Mouse (Mus musculus) Patski (cell line): ENCODE data around the gene Stmn1. TPM values are rescaled to one million over a fixed set of nuclear protein-coding genes. Genes with fewer than 3 reads are reported as not detected.

Experiments used
- ATAC-seq: fragments of 100-300 bp; one replicate; pipeline ENCODE4 v1.8.0; 2021
- CTCF ChIA-PET: fragments of 350-600 bp; sonication (Branson Sonifier 250); formaldehyde crosslinking; loops from one replicate; lab custom pipeline; 2022; ENCODE audit warnings: inconsistent platforms; lab: Charles Lee
- POLR2A ChIA-PET: fragments of 350-600 bp; sonication (Branson Sonifier 250); formaldehyde crosslinking; loops from one replicate; lab custom pipeline; 2022; ENCODE audit warnings: antibody characterized with exemption, inconsistent platforms; lab: Charles Lee
- DNase-seq: peaks from one replicate; pipeline ENCODE4 v3.0.0-alpha.2; 2011; ENCODE audit warnings: low read depth, low spot score
- H3K27me3 ChIP-seq: fragments of 371-371 bp; one replicate; pipeline ENCODE4 v1.5.1; 2021
- CTCF ChIP-seq: fragments of 100-300 bp; IDR thresholded peaks from one replicate; pipeline ENCODE4 v1.5.1; 2021
- in situ Hi-C: fragments of 300-500 bp; cut with MboI; formaldehyde crosslinking; loops from 3 replicates; pipeline ENCODE4 v1.11.1; 2018; ENCODE audit warnings: low pct_unique_long_range_greater_than_20kb, mixed read lengths
- polyA plus RNA-seq: library from polyadenylated mRNA; unstranded; gene quantifications from one replicate; pipeline ENCODE4 v1.2.3, GENCODE M21; 2021

Stmn1 gene
- polyA plus RNA-seq, 1 experiment from 2014 or later: 204 TPM

GRCm38 (mm10) chr4:134473764-134474163, 5.6 kb downstream of the Stmn1 start:
- in situ Hi-C loops: no loop called here
- no peak for TF ChIP-seq CTCF
- ChIA-PET CTCF (no interaction called here), POLR2A (no interaction called here)
- H3K27me3 ChIP-seq: no peaks in the 10 kb centered on the region
- DNase-seq (no peak), ATAC-seq (no peak)

DNA sequence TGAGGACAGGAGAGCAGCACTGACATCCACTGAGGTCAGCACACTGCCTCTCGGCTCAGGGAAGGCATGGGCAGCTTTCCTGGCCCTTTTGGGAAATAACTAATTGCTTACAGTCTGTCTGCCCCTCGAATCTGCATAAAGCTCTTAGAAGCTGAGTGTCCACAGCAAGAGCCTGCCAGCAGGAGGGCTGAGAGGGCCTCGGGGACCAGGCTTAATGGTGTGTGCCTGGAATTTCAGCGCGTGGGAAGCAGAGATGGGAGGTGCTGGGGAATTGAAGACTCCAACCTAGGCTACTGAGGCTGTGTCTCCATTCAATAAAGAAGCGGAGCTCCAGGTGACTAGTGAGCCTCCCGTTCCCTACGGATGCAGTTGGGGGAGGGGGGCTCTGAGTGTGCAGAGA, 6.1 kb downstream of the Stmn1 start:
- no peak for TF ChIP-seq CTCF
- POLR2A ChIA-PET: no interaction called here
- no peaks in the 10 kb centered on the region for H3K27me3 ChIP-seq
- DNase-seq: no peak
- in situ Hi-C loops: no loop called here
- no peak for ATAC-seq
- CTCF ChIA-PET: no interaction called here

DNA sequence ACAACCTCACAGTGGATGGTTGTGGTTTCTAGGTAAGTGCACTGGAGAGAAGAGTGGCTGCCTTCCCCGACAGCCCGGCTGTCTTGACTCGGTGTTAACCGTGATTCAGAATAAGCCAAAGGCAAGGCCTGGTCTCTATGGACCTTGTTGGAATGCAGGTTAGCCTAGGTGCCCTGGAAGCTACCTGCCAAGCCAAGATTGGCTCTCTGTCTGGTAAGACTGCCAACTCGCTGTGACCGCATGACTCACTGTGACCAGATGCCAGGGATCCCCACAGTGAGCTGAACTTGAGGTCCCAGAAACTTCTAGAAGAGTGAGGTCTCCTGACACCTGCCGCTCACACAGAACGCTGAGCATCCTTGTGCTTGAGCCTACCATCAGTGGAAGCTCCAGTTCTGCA, 8.8 kb downstream of the Stmn1 start:
- in situ Hi-C loops: loop anchor here (5.0 kb wide), 1 partner anchor 80 kb away; the partner anchor contains the start of gene Pafah2
- no peak for TF ChIP-seq CTCF
- DNase-seq: no peak
- ChIA-PET POLR2A (interaction anchor here (0.7 kb wide), 1 partner anchor 70 kb away, joined by 3 read pairs; no protein-coding TSS in a partner anchor), CTCF (interaction anchor here (1.7 to 2.8 kb wide), 2 partner anchors 10 to 81 kb away, joined by 9 to 20 read pairs; partner anchors contain the start of gene Pafah2)
- no peaks in the 10 kb centered on the region for H3K27me3 ChIP-seq
- no peak for ATAC-seq

DNA sequence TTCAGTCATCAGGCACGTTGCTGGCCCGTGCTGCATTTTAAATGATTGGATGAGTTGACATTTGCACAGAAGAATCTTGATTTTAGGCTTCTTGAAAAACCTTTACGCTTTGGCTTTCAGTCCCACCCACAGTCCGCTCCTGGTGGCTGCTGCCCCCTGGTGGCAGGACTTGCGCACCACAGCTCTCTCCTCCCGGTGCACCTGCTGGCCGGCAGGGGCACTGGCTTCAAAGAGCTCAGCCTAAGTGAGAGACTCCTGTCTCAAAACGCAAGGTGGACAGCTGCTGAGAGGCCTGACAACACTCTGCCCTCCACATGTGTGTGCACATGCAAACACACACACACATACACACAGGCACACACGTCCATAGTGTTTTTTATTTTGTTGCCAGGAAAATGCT, 9.9 kb downstream of the Stmn1 start:
- TF ChIP-seq CTCF: peak; percentile 99
- no peaks in the 10 kb centered on the region for H3K27me3 ChIP-seq
- ATAC-seq: peak; percentile 70
- no peak for DNase-seq
- CTCF ChIA-PET: interaction anchor here (1.0 to 2.8 kb wide), 9 partner anchors 9 to 82 kb away, joined by 3 to 20 read pairs (median 4); partner anchors contain the start of genes Aunip and Pafah2
- POLR2A ChIA-PET: no interaction called here
- in situ Hi-C loops: loop anchor here (5.0 kb wide), 1 partner anchor 81 kb away; the partner anchor contains the start of gene Pafah2

DNA sequence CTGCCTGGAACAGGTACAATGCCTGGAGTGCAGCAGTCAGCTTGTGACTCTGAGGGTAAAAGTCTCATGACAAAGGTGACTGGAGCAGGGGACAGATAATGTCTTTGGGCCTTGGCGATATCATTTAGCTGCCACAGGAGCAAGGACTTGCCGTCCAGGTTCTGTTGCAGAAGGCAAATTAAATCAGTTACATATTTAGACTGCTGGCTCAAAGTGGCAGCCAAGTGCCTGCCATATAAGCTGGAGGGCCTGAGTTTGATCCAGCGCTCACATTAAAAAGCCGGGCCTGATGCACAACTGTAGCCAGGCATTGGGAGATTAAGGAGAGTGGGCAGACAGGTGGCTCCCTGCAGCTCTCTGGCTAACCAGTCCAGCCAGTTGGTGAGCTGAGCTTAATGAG, 11.7 kb downstream of the Stmn1 start:
- no peaks in the 10 kb centered on the region for H3K27me3 ChIP-seq
- ATAC-seq (no peak), DNase-seq (no peak)
- CTCF ChIA-PET: no interaction called here
- POLR2A ChIA-PET: no interaction called here
- no peak for TF ChIP-seq CTCF
- in situ Hi-C loops: loop anchor here (5.0 kb wide), 1 partner anchor 83 kb away; the partner anchor contains the start of gene Pafah2

DNA sequence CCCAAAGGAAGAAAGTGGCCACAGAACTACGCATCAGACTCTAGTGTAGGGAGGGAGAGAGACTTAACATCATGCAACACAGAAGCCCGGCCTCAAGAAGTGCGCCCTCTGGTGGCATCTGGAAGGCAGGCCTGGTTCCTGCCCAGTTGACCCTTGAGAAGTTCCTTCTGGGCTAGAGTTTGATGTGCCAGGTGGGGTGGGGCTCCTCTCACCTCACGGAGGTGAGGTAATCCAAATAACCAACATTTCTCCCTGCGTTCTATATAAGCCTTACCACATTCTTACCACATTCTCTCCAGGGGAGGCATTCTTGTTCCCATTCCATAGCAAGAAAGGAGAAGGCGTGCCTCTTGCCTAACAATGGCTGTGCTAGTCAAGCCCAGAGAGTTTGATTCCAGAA, 12.7 kb downstream of the Stmn1 start:
- peak; percentile 49 for TF ChIP-seq CTCF
- ATAC-seq (no peak), DNase-seq (no peak)
- in situ Hi-C loops: no loop called here
- CTCF ChIA-PET: interaction anchor here (1.0 kb wide), 1 partner anchor 10 kb away, joined by 3 read pairs; no protein-coding TSS in a partner anchor
- POLR2A ChIA-PET: no interaction called here
- no peaks in the 10 kb centered on the region for H3K27me3 ChIP-seq

GRCm38 (mm10) chr4:134481270-134481669, 13.2 kb downstream of the Stmn1 start:
- ChIA-PET CTCF (interaction anchor here (1.0 kb wide), 1 partner anchor 10 kb away, joined by 3 read pairs; no protein-coding TSS in a partner anchor), POLR2A (no interaction called here)
- TF ChIP-seq CTCF: no peak
- H3K27me3 ChIP-seq: no peaks in the 10 kb centered on the region
- in situ Hi-C loops: no loop called here
- ATAC-seq: no peak
- no peak for DNase-seq

- no peak for TF ChIP-seq CTCF
- in situ Hi-C loops: no loop called here
- ChIA-PET CTCF (no interaction called here), POLR2A (interaction anchor here (1.9 kb wide), 1 partner anchor 13 kb away, joined by 4 read pairs; no protein-coding TSS in a partner anchor)
- ATAC-seq (peak; percentile 63), DNase-seq (no peak)
- no peaks in the 10 kb centered on the region for H3K27me3 ChIP-seq
These were observed 14.3 kb downstream of the Stmn1 start for GRCm38 (mm10) chr4:134482442-134482841.

- DNase-seq: no peak
- no peak for TF ChIP-seq CTCF
- POLR2A ChIA-PET: interaction anchor here (0.6 to 1.9 kb wide), 2 partner anchors 12 to 75 kb away, joined by 3 to 4 read pairs; no protein-coding TSS in a partner anchor
- no peak for ATAC-seq
- in situ Hi-C loops: no loop called here
- no peaks in the 10 kb centered on the region for H3K27me3 ChIP-seq
- CTCF ChIA-PET: no interaction called here
These were observed 15.1 kb downstream of the Stmn1 start for GRCm38 (mm10) chr4:134483078-134483688.

DNA sequence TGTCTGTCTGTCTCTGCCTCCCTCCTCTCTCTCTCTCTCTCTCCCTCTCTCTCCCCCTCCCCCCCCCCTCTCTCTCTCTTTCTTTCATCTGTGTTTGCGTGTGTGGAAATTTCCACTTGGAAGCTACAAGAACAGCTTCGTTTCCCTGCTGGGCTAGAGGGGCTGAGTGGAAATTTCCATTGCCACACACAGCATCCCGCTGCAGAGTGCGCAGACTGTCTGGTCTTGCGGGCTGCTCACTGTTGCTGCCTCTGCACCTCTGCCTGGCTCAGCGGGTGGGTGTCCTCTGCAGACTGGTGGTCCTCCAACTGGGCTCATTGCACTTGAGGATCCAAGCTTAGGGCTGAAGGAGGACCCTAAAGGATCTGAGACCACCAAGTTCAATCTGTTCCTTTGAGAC, 15.6 kb downstream of the Stmn1 start:
- no peaks in the 10 kb centered on the region for H3K27me3 ChIP-seq
- in situ Hi-C loops: no loop called here
- DNase-seq: no peak
- ChIA-PET CTCF (no interaction called here), POLR2A (interaction anchor here (0.6 to 1.9 kb wide), 2 partner anchors 11 to 74 kb away, joined by 3 to 4 read pairs; no protein-coding TSS in a partner anchor)
- TF ChIP-seq CTCF: no peak
- ATAC-seq: no peak

DNA sequence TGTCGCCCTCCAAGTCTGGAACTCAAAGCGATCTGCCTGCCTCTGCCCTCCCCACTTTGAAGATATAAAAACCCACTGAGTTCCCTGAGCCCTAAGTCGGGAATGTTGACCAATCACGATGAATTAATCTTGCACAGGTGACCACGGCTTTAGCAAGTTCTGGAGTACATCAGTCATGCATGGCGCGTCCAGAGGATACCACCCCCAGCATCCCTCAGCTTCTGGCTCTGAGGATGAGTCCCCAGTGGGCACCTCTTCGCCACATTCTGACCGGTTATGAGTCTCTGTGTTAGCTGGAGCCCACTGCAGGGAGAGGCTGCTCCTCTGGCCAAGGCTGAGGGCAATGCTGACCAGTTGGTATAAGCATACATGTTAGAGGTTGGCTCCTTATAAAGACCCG, 16.1 kb downstream of the Stmn1 start:
- in situ Hi-C loops: no loop called here
- CTCF ChIA-PET: no interaction called here

More for the DNA sequence above, 16.1 kb downstream of the Stmn1 start:
- ATAC-seq: no peak
- DNase-seq: no peak
- no peaks in the 10 kb centered on the region for H3K27me3 ChIP-seq
- TF ChIP-seq CTCF: no peak
- POLR2A ChIA-PET: interaction anchor here (1.9 kb wide), 1 partner anchor 11 kb away, joined by 4 read pairs; no protein-coding TSS in a partner anchor
